Mouse (Mus musculus) erythroid progenitor cell, adult 5-6 weeks (primary cell): ENCODE data around the gene Tbc1d8. TPM values are rescaled to one million over a fixed set of nuclear protein-coding genes. Genes with fewer than 3 reads are reported as not detected.

ENCODE experiments used
- ATAC-seq: replicated peaks from 2 replicates; pipeline ENCODE4 v1.8.0; 2016; ENCODE audit warnings: moderate number of reproducible peaks, mild to moderate bottlenecking, moderate TSS enrichment, inconsistent platforms; ENCODE audit not compliant: poor library complexity, low FRiP score, severe bottlenecking
- total RNA-seq, 2 experiments: library from RNA; stranded (forward) in 1 of 2; stranded (reverse) in 1 of 2; fragments of 150-400 nt in 1 of 2; fragments of 186-747, 209-891 nt in 1 of 2; gene quantifications; 2 replicates each; pipeline versions ENCODE4 v1.2.3 to v1.2.4; 2015 to 2017; ENCODE audit warnings: low replicate concordance in 2 of 2

The Tbc1d8 gene
- total RNA-seq, 2 experiments from 2014 or later: 3.3 to 25.2 TPM

DNA sequence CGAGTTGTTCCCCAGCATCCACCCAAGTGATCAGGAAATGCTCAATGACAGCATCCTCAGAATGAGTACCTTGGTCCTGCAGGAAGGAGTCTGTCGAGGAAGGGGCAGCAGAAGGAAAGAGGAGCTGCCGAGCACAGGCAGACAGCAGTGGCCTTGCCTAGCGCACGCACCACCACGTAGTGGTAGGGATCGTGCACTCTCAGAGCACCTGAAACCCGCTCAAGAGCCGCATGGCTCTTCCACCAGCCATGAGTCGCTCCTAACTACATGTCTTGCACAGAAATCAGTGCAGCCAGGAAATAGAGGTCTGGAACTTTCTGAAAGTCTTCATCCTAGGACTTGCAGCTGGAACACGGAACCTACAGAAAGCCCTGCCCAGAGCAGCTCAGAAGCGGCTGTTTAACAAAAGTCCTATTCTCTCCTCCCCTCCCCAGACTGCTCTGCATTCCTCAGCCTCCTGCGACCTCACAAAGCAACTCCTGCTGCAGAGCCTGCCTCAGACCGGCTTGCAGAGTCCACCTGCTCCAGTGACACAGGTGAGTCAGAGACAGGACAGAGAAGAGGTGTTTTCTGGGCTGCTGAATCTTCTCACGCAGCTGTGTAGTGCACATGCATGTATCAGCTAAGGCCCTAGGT lies 142.9 kb downstream of the Tbc1d8 start:
- ATAC-seq: no peak

DNA sequence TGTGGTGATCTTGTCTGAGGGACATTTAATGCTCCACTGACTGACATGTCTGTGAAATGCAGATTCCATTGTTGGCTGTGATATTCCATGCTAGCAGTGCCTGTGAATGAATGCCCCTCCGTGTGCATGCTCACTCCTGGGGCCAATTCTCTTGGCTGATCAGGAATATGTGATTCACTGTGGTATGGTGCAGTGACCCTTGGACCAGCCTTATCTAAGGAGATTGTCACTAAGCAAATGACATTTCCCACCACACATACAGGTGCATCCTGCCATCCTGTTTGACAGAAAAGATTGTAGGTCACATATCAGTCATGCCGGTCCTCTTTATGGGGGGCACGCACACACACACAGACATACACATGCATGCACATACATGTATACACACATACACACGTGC lies 146.1 kb downstream of the Tbc1d8 start:
- ATAC-seq: no peak

DNA sequence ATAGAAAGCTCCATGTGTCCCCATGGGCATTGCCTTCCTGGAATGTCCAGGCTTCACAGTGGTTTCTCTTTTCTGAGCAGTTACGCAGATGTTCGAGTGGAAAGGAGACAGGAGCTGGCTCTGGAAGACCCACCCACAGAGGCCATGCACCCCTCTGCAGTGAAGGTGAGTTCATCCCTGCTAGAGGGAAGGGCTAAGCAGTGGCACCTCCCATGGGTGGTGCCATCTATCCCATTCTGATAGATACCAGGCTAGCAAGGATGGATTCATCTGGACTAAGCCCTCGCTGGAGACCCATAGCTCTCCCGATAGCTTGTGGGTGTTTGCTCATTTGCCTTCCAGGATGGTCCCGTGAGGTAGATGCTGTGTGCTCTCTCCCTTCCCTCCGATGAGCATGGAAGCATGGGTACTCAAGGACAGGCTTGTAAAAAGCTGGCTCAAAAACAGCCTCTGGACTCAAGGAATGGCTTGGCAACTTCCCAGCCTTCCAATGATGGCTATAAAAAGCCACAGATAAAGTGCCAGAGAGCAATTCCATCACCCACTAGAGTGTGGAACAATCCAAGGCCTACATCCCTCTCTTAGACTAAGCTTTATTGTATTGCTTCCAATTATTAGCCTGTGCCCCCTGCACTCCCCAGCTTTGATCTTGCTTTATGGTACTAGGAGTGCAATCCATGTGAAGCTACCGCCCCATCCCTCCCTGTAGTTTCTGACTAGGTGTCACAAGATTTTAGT lies 147.5 kb downstream of the Tbc1d8 start:
- ATAC-seq: no peak

DNA sequence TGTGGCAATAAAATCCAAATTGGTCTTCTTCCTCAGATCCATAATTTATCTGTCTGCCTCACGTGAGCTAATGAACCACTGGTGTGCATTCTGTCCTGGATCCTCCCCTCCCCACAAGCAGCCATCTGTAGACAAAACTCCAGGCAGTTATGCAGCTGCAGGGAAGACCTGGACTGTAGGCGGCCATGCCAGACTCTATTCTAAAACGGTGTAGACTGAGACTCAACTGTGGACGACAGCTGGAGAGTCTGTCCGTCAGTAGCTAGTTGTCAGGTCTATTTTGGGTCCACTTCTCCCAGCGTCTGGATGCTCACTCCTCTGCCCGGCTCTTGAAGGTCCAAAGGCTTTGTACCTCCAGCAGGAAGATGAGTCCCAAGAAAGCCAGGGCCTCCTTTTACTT lies 151.0 kb downstream of the Tbc1d8 start:
- ATAC-seq: no peak

DNA sequence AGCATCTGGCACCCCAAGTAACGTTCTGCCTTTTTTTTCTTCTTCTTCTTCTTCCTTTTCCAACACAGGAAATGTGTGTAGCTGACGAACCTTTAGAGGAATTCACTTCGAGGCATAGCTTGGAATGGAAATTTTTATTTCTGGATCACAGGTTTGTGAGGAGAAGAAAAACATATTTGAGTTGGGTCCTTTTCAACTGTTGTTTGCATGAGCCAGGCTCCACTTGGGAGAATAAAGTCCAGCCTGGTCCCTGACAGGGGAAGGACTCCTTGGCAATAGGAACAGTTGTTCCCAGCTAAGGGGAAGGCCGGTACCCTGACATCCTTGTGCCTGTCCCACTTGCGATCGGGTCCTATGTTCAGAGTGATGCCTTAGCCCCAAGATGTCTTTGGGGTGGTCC lies 153.3 kb downstream of the Tbc1d8 start:
- no peak for ATAC-seq

DNA sequence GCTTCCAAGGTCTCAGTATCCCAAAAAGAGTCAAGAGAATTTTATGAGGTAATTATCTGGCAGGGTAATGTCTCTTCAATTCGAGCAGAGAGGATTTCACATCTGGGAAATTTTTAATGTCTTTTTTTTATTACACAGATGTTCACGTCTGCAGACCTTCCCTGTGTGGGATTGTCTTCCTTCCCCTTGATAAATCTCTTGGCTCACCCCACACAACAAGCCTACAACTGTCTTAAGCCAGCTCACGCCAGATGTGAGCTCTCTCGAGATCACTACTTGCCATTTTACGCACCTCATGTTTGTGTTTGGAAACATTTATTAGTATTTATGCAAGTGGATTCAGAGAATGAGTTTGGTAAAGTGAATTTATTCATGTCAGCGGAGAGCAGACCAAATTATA lies 156.6 kb downstream of the Tbc1d8 start:
- ATAC-seq: no peak

Other genes with a start within 250 kb of the Tbc1d8 start
- 594 and 705 TPM in 2 replicates for gene Rpl31, start 110.9 kb downstream of the Tbc1d8 start, total RNA-seq (2015; ENCODE audit: low replicate concordance)
- 131 and 152 TPM in 2 replicates for gene Rpl31, start 110.9 kb downstream of the Tbc1d8 start, total RNA-seq (2017; ENCODE audit: low replicate concordance)
- 6.1 and 6.3 TPM in 2 replicates for gene Cnot11, start 56.2 kb upstream of the Tbc1d8 start, total RNA-seq (2015; ENCODE audit: low replicate concordance)
- 9.9 and 17.3 TPM in 2 replicates for gene Cnot11, start 56.2 kb upstream of the Tbc1d8 start, total RNA-seq (2017; ENCODE audit: low replicate concordance)
- gene Rnf149, start 98.7 kb upstream of the Tbc1d8 start, total RNA-seq (2015; ENCODE audit: low replicate concordance): 2.2 and 9.2 TPM in 2 replicates
- 10.1 and 11.0 TPM in 2 replicates for gene Rnf149, start 98.7 kb upstream of the Tbc1d8 start, total RNA-seq (2017; ENCODE audit: low replicate concordance)
- gene Creg2, start 172.7 kb upstream of the Tbc1d8 start, total RNA-seq (2015; ENCODE audit: low replicate concordance): not detected in 2 replicates
- gene Creg2, start 172.7 kb upstream of the Tbc1d8 start, total RNA-seq (2017; ENCODE audit: low replicate concordance): not detected in 2 replicates
- gene Rfx8, start 242.2 kb upstream of the Tbc1d8 start, total RNA-seq (2015; ENCODE audit: low replicate concordance): not detected in 2 replicates
- gene Rfx8, start 242.2 kb upstream of the Tbc1d8 start, total RNA-seq (2017; ENCODE audit: low replicate concordance): not detected in 2 replicates